Mouse (Mus musculus): ENCODE measurements around the gene Fam50b.

The Fam50b gene

DNA sequence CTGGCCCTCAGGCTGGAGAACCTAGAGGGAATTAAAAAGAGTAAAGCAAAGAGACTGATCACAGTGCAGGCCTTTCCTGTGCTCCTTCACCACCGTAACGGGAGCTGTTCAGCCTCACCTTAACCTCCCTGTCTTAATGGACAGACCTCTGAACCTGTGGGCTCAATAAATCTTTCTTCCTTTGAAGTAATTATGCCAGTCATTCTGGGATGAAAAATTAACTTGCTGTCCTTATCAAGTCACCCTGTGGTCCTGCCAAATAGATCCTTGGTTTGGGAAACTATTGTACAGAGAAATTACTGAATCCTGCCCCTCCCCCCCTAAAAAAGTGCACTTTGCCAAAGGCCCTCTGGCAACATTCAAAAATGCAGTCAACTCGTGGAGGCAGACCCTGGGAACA lies 4.4 kb downstream of the Fam50b start:
- DNase-seq: no peak

DNA sequence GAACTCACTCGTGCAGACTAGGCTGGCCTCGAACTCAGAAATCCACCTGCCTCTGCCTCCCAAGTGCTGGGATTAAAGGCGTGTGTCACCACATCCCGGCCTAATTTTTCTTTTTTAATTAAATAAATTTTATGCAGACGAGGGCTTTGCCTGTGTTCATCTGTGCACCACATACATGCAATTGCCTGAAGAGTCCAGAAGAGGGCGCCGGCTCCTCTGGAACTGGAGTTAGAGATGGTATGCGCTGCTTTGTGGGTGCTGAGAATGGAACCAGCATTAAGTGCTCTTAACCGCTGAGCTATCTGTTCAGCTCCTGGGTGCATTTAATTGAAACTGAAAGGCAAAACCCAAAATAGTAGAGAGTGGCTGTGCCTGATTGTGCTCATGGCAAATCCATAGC lies 6.6 kb downstream of the Fam50b start:
- no peak for DNase-seq

DNA sequence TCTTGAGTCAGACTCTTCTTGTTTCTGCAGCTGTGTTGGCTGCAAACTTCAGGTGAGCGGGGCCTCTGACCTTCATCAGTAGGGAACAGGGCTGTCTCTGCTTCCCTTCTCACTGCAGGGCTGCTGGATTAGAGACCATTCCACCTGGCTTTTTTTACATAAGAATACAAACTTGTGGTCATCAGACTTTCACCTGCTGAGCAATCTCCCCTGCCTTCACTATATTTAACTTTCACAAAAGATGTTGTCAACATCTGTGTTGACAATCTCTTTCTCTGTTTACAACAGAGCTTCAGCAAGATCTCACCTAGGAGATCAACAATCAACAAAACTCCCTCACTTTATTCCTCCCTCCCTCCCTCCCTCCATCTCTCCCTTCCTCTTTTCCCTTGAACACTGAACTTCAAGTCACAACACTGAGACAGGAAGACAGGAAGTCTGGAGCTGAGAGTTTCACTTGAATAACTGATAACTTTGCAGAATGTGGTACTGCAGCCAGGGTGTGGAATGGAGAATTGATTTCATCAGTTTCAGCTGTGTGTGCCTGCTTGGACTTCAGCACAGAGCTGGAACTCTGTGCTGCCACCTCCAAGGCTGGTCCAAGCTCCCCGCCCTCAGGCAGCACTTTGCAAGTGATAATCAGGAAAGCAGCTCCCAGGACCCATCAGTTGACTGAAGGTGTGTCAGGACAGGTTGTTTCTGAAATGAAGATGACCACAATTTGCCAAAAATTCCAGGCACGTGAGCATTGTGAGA lies 7.3 kb downstream of the Fam50b start:
- no peak for DNase-seq

DNA sequence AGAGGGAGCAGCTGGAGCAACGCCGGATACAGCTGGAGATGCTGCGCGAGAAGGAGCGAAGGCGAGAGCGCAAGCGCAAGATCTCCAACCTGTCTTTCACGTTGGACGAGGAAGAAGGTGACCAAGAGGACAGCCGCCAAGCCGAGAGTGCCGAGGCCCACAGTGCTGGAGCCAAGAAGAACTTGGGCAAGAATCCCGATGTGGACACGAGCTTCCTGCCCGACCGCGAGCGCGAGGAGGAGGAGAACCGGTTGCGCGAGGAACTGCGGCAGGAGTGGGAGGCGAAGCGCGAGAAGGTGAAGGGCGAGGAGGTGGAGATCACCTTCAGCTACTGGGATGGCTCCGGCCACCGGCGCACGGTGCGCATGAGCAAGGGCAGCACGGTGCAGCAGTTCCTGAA lies 12.2 kb downstream of the Fam50b start:
- no peak for DNase-seq

DNA sequence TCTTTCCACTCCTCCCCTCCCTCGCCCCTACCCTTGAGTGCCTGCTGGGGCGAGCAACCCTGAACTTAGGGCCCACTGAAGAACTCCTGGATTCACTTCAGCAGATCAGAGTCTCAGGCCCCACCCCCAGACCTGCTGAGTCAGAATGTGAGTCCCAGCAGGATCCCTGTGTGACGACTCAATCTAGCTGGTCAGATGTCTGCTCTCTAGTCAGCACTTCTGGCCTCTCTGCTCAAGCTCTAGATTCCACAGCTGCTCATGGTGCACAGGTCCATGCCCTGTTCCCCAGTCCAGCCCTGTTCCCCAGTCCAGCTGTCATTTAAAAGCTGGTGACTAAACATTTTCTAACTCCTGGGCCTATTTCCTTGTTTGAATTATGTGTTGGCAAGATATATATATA lies 13.9 kb downstream of the Fam50b start:
- DNase-seq: no peak

DNA sequence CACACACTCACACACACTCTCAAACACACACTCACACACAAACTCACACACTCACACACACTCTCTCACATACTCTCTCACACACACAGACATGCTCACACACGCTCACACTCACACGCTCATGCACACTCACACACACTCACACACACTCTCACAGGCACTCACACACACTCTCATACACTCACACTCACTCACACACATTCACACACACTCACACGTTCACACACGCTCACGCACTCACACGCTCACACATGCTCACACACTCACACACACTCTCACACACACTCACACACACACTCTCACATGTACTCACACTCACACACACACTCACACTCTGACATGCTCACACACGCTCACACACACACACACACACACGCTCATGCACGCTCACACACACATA lies 24.6 kb downstream of the Fam50b start:
- DNase-seq: no peak

DNA sequence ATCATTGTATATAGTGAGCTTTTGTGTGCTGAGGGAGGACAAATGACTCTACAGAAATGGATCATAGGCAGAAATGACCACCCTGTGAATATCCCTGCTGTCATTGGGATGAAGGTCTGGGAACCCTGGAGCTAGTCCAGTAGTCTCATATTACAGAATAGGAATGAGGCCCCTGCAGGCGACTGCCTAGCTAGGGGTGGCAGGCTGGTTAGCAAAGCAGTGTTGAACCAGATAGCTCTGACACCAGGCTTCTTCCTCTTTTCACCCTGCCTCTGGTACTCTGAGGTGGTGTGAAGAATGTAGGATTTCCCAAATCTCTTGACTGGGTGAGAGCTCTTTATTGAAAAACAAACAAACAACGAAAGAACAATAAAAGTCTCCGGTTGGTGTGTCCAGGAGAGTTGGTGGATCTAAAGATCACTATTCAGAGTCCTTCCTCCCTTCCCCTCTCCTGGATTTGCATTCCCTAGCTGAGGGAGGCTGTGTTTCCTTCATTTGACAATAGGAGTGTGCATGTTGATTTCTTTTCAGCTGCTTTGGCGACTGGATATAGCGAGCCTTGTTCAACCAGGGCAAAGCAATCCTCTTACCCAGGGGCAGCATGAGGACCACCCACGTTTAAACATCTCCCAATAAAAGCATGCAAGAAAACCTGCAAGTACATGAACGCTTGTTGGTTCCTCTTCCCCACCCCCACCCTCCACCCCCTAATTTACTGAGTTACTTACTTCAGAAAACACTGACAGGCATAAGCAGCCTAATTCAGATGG lies 26.1 kb downstream of the Fam50b start:
- DNase-seq: no peak

DNA sequence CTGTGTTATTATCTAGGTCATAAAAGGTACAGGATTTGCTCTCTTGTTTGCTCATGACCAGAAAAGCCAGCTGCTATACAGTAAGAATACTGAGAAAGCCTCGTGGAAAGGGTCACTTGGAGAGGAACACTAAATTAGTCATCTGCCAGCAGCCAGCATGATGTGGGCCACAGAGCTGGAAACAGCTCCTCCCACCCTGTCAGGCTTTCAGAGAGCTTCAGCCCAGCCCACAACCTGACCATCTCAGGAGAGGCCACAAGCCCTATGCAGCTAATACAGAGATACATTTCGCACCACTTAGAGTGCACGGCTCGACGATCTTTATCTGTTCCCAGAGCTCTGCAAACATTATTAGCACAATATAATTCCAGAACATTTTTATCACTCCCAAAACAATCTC lies 27.5 kb downstream of the Fam50b start:
- DNase-seq: no peak

DNA sequence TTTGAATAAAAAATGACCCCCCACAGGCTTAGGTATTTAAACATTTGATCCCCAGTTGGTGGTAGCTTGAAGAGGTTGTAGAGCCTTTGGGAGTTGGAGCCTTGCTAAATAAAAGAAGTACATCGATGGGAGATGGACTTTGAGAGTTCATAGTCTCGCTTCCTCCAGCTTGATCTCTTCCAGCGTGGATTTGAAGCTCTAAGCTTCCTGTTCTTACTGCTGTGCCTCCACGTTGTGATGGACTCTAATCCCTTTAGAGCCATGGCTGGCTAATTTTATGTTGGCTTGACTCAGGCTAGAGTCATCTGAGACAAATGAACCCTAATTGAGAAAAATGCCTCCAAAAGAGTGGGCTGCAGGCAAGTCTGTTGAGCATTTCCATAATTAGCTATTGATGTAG lies 28.2 kb downstream of the Fam50b start:
- no peak for DNase-seq

DNA sequence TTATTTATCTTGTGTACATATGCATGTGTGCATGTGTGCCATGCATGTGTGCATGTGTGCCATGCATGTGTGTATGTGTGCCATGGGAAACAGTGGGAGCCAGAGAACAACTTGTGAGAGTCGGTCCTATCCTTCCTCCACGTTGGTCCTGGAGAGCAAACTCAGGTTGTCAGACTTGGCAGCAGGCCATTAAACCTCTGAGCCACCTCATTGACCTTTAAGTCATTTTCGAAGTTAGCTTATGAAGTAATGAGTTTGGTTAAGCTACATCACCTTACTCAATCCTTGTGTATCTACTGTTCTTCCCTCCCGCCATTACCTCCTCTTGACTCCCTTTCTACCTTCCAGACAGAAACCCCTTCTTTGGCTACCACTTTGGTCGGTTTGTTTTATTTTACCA lies 30.6 kb downstream of the Fam50b start:
- DNase-seq: no peak

DNA sequence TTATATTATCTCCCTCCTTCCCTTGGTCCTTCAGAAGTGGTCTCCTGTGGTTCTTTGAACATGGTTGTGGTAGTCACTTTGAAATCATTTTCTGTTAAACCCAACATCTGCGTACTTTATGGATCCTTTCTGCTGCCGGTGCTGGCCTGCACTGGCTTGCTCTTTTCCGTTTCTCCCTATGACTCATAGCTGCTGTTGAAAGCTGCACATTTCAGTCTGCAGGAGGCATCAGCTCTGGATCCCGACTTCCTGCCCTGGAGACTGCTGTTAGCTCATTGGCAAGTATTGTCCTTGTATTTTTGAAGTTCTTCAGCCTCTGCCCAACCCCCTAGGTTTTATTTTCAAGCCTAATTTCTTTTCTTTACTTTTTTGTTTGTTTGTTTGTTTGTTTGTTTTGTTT lies 31.9 kb downstream of the Fam50b start:
- DNase-seq: no peak

DNA sequence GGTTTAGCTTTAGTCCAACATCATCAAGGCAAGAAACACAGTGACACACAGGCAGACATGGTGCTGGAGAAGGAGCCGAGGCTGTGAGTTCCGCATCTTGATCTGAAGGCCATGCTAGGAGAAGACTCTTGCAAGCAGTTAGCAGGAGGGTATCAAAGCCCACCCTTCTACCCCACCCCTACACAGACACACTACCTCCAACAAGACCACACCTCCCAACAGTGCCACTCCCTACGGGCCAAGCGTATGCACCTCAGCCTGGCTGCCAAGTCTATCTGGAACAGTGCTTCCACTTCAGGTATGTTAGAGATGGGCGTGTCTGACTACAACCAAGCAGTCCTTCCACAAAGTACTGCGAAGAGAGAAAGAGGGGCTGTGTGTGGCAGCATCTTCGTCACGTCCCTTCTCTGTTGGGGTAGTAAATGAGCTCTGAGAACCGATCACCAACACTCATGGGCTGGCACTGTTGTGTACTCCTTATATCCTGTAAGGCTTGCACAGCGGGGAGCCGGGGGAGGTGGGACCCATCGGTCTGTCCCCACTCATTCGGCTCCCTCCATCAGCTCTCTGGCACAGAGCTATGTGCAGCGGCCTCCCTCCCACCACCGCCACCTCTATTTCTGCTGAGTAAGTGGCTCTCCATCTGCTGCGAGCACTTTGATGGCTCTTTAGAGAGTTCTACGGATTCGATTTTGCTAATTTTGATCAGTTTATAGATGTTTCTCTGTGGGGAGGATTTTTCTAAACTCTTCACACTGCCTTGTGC lies 33.1 kb downstream of the Fam50b start:
- DNase-seq: no peak

DNA sequence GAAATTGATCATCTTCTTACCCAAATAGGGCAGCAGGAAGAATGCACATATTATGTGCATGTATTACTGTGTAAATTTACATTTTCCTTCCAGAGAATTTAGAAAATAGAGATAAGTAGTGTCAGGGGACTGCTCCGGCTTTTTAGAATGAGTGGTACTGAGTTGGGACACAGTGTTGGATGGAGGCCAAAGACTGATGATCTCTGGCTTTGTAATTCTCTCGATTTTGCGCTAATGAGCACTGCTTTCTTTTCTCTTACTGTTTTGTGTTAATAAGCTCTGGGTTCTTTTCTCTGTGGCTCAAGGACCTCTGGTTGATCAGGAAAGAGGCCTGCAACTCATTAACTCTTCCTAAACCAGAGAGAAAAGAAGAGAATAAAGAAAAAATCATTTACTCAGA lies 42.1 kb downstream of the Fam50b start:
- no peak for DNase-seq

DNA sequence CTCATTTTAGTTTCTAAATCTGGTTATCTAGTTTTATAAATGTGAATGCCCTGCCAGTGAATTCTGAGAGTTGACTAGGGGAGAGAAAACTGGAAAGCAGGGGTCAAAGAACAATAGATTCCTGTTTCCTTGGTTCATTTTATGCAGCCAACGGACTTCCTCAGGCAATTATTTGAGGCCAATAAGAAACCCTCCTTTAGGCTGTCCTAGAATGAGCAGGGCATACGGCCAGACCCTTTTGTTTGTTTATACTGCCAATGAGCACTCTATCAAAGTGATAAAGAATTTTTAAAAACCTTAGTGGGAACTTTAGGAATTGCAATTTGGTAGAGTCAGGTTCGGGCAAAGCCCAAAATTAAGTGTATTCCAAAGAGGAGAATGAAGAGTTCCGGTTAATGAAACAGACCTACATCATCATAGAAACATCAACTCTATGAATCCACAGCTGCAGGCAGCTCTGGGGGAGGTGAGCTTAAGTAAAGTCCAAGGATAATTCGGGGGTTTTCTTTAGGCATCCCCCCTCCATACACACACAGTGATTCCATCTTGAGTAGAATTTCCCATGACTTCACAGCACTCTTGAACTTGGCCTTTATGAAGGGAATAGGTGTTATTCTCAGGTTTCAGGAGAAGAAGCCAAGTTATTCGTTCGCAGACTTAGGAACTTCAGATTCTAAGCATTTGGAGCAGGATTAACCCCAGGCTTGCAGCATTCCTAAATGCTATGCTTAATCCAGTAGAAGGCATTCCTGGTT lies 46.4 kb downstream of the Fam50b start:
- no peak for DNase-seq

DNA sequence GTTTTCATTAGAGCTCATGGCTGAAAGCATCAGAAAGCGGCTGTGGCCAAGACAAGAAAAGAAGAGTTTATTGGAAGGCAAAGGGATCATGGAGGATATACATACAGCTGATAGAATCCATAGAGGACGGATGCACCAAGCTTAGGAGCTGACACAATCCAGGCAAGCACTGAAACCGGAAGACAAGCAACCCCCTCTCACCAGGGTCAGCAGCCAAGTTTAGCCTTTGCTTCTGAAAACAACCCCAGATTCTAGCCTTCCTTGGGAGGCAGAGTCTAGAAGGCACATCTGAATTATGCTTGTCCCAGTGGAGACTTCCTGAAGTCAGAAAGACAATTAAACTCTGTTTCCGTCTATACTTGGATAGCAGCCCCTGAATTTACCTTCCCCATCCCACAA lies 47.0 kb downstream of the Fam50b start:
- no peak for DNase-seq

DNA sequence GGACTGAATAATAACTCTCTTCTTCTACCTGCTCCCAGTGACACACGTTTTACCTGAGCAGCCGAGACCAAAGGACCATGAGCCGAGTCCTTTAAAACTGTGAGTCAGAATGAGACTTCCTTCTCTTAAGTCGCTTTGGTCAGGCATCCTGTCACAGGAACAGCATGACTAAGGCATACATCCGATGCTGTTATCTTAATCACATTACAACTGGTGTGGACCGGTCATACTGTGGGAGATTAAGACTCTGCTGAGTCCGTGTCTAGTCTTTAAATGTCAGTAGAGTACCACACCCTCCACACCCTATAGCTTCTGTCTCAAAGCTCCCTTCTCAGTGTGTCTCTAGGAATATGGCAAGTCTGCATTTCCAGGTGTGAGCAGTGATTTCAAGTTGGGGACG lies 50.2 kb downstream of the Fam50b start:
- DNase-seq: no peak

DNA sequence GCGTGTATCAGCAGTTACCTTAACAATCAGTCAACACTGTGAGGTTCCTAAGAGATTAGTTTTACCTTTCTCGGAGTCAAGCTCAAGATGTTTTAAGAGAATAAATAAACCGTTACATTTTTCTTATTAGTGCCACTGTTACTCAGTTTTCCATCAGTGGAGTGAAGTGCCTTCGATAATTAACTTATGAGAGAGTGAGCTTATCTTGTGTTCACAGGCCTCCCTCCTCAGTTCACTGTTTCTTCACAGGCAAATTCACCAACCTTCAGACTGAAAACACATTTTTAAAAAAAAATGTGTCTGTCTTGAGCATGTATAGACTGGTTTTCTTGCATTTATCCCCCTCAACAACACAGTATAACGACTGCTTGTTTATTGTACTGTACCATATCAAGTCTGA lies 52.0 kb downstream of the Fam50b start:
- DNase-seq: no peak

DNA sequence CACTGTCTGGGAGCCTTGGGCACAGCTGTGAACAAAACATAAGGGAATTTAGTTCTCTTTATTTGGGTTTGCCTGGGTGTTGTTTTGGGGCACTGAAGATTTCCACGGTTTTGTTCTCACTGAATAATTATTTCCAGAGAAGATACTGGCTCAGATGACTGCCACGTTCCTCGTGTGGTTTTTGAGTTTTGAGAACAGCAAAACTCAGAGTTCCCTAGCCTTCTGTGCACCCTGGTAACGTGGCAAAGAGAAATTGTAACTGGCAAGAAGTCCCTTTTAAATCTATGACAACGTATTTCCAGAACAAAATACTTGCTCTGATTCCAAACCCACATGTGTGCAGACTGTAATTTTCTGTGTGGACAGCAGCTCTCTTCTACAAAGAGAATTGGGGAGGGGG lies 52.9 kb downstream of the Fam50b start:
- no peak for DNase-seq

DNA sequence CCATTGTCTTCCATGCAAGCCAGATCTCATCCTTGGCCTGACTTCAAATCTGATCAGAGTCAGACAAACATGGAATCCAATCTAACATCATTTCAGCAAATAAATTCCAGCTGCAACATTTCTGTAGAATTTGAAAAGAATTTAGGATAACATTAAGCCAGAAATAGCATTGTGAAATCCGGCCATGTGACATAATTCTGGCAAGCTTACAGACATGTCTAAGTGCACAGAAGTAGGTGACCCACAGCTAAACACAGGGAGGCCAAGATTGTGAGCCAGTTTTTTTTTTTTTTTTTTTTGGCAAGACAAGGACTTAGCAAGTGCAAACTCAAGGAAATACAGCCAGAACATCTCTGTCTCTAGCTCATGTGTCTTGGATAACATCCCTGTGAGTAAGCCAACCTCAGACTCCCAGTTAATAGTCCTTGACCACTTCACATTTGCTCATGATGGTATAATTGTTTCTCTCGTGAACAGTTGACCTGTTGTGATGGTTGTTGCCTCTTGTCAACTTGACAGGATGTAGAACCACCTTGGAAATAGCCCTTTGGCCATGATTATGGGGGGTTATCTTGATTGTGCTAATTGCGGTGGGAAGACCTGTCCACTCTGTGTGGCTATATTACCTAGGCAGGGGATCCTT lies 54.6 kb downstream of the Fam50b start:
- no peak for DNase-seq

DNA sequence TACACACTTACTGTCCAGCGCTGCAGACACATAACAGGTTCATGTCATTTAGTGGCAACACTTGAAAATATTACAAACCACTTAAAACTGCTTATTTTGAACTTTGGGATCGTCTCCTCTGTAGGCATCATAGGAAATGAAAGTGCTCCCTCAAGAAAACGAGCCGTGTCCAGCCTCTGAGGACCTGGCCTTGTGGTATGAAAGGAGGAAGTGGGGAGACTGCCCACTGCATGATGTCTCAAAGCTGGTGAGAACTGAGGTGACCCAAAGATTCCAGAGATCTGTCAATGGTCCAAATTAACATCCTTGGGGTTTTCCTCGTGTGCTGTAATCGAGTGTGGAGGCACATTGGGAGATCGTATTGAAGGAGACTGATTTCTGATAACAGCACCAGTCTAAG lies 58.4 kb downstream of the Fam50b start:
- no peak for DNase-seq

DNA sequence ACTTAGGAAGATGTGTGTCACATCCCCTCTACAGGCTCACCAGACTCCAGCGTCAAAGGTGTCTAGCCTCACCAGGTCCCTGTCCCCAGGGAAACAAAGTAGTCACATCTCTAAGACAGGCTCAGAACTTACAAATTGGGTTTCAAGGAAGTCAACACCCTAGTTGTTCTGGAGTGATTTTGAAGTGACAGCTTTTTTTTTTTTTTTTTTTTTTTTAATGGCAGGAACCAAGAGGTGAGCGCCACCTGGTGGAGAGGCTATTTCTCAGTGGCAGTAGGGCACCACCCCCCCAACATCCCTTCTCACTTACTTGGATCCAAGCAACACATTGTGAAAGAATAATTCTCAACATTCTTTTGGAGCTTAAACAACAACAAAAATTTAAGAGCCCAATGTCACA lies 59.2 kb downstream of the Fam50b start:
- DNase-seq: peak; percentile 27 to 46

DNA sequence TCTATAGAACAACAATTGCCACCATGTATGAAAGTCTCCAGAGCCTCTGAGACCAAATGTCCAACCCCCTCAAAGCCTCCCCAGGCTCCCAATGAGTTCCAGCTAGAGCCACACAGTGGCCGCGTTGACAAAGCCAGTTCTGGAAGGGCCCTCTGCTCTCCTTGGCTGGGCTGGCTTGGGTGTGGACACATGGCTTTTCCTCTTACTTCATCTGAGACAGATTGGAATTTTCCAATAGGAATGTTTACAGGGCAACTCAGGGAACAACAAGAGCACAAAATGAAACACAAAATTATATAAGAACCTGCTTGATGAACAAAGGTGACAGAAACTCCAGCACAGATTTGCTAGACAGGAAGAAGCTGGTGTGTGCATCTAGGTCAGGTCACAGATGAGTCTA lies 59.8 kb downstream of the Fam50b start:
- no peak for DNase-seq
